Mouse (Mus musculus) lung, postnatal 0 days (tissue): ENCODE measurements at regions not wholly inside any gene's neighbourhood (a gene's known extent, or its start where the extent isn't known, plus 50 kb on each side); places are given as distances from the start of the nearest gene placed in this dataset.

Source experiments
- CTCF ChIP-seq: IDR thresholded peaks from 2 replicates; pipeline ENCODE4 v1.5.1; 2016; ENCODE audit warnings: antibody characterized with exemption, mild to moderate bottlenecking
- EP300 ChIP-seq: IDR thresholded peaks from 2 replicates; pipeline ENCODE4 v1.6.1; 2016; ENCODE audit warnings: antibody characterized with exemption, mild to moderate bottlenecking, control low read depth

GRCm38 (mm10) chr12:65413034-65413700 lies 187.8 kb downstream of the Wdr20rt start:
- TF ChIP-seq CTCF (no peak), EP300 (no peak)
